Mouse (Mus musculus) intestine, postnatal 0 days (tissue): ENCODE measurements around the gene Nutf2-ps1. TPM values are rescaled to one million over a fixed set of nuclear protein-coding genes. Genes with fewer than 3 reads are reported as not detected.

ENCODE experiments used
- ATAC-seq: fragments of 200-750 bp; cut with Nextera tagmentation; 2 replicates; pipeline ENCODE4 v1.8.0; 2017; ENCODE audit warnings: mild to moderate bottlenecking, moderate TSS enrichment, moderate library complexity
- H3K27ac ChIP-seq: fragments of 300-500 bp; sonication (generic); 2 replicates; pipeline ENCODE4 v1.5.1; 2014; ENCODE audit warnings: mild to moderate bottlenecking, low read depth, low read length, moderate library complexity
- H3K27me3 ChIP-seq: fragments of 300-500 bp; sonication (generic); replicated peaks from 2 replicates; pipeline ENCODE4 v1.6.1; 2014; ENCODE audit warnings: low read length, mixed read lengths; ENCODE audit not compliant: control insufficient read depth, insufficient read depth
- H3K36me3 ChIP-seq: fragments of 300-500 bp; sonication (generic); 2 replicates; pipeline ENCODE4 v1.6.1; 2014; ENCODE audit warnings: mild to moderate bottlenecking, moderate library complexity; ENCODE audit not compliant: control insufficient read depth, insufficient read depth
- H3K4me1 ChIP-seq: fragments of 300-500 bp; sonication (generic); replicated peaks from 2 replicates; pipeline ENCODE4 v1.6.1; 2014; ENCODE audit warnings: antibody characterized with exemption, low read length, mixed read lengths; ENCODE audit not compliant: control insufficient read depth, insufficient read depth
- H3K4me2 ChIP-seq: fragments of 300-500 bp; sonication (generic); replicated peaks from 2 replicates; pipeline ENCODE4 v1.6.1; 2014; ENCODE audit warnings: low read depth, mild to moderate bottlenecking, moderate library complexity
- H3K4me3 ChIP-seq: fragments of 300-500 bp; sonication (generic); 2 replicates; pipeline ENCODE4 v1.5.1; 2014; ENCODE audit warnings: low read depth, low read length
- H3K9ac ChIP-seq: fragments of 300-500 bp; sonication (generic); 2 replicates; pipeline ENCODE4 v1.6.1; 2014; ENCODE audit warnings: mild to moderate bottlenecking, low read depth, low read length
- H3K9me3 ChIP-seq: fragments of 300-500 bp; sonication (generic); 2 replicates; pipeline ENCODE4 v1.6.1; 2016; ENCODE audit warnings: mixed run types; ENCODE audit not compliant: control insufficient read depth
- CTCF ChIP-seq: sonication (generic); IDR thresholded peaks from 2 replicates; pipeline ENCODE4 v1.5.1; 2016; ENCODE audit warnings: low read depth, mild to moderate bottlenecking, control low read depth, antibody characterized with exemption, moderate library complexity
- WGBS: fragments of 180-500 bp; shearing (Covaris S2); extraction: QIAGEN DNeasy Blood & Tissue Kit; methylation state at CpG from one replicate; pipeline ENCODE4 v1.1.7; 2014; 5-methylcytosine and 5-hydroxymethylcytosine counted together
- polyA plus RNA-seq: library from polyadenylated mRNA; unstranded; fragments of >200 nt; fragmentation: Nextera tagmentation; extraction: Ambion mirVana; gene quantifications from 2 replicates; pipeline ENCODE4 v1.2.1, GENCODE M21; 2015

Gene Nutf2-ps1
- polyA plus RNA-seq, 1 experiment from 2014 or later = 125 TPM

DNA sequence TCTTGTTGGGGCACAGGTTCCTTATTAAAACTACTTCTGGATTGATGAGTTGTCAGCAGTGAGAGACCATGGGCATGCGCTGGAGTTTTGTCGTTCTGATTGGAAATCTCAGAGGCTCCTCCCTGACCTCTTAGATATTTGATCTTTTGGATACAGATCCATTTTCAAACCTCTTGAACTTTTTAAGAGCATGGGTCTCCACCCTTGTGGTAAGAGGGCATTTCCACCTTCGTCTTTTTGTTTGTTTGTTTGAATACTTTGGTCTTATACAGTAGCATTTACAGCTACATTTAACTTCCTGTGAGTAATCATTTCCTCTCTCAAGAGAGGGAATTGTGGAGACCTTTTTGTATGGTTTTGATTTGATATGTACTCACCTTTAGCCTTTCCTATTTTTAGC is 49.6 kb downstream of the Nutf2-ps1 start:
- Histone ChIP-seq H3K27ac (no peak overlapping the region), H3K27me3 (no peaks in the 10 kb centered on the region), H3K36me3 (peaks cover 56% of the 10 kb centered on the region), H3K4me3 (no peak overlapping the region), H3K4me2 (no peak overlapping the region), H3K9ac (no peak overlapping the region), H3K9me3 (no peaks in the 10 kb centered on the region), H3K4me1 (0 out of 2 replicates have a peak, but pooled peaks cover 7% of the 10 kb centered on the region)
- no peak for TF ChIP-seq CTCF
- WGBS = 76% methylated on average over 3 of the region's 3 CpGs
- no peak for ATAC-seq

DNA sequence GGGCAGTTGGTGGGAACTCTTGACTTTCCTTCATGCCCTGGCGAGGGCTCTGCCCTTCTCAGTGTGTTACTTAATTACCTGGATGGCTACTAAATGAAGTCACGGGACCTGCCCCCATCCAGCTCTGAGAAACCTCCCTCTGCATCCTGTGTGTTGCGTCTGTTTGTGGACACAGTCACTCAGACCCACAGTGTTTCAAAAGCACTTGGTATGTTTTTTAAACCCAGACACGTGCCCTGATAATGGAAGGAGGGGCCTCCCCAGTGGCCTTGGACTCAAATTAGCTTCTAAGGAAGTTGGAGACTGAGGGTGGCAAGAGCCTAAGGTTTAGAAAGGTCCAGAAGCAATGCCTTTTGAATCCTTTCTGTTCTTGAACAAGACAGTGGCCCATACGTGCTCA is 50.1 kb downstream of the Nutf2-ps1 start:
- Histone ChIP-seq H3K27ac (no peak overlapping the region), H3K4me1 (0 out of 2 replicates have a peak, but pooled peaks cover 7% of the 10 kb centered on the region), H3K9me3 (no peaks in the 10 kb centered on the region), H3K4me3 (no peak overlapping the region), H3K36me3 (peaks cover 56% of the 10 kb centered on the region), H3K9ac (no peak overlapping the region), H3K4me2 (no peak overlapping the region), H3K27me3 (no peaks in the 10 kb centered on the region)
- 0 out of 2 replicates have a peak, but pooled peaks have one; percentile 1 for ATAC-seq
- WGBS = 56% methylated on average over 5 of the region's 5 CpGs
- no peak for TF ChIP-seq CTCF

Other genes starting within 250 kb of the Nutf2-ps1 start
- gene Gm10197, start 217.3 kb downstream of the Nutf2-ps1 start, polyA plus RNA-seq = not detected in 2 replicates
- 36.2 and 36.3 TPM in 2 replicates for gene Smndc1, start 198.5 kb downstream of the Nutf2-ps1 start, polyA plus RNA-seq
- gene Dusp5, start 60.0 kb downstream of the Nutf2-ps1 start, polyA plus RNA-seq = 12.4 and 14.6 TPM in 2 replicates
- gene Smc3, start 11.3 kb upstream of the Nutf2-ps1 start, polyA plus RNA-seq = 24.4 and 24.9 TPM in 2 replicates
- gene Rbm20, start 88.2 kb upstream of the Nutf2-ps1 start, polyA plus RNA-seq = 0.42 and 0.52 TPM in 2 replicates